Mouse (Mus musculus) layer of hippocampus, adult 8-10 months (tissue): ENCODE results near the gene Rnf43. TPM values are rescaled to one million over a fixed set of nuclear protein-coding genes. Genes with fewer than 3 reads are reported as not detected.

Experiments used
- DNase-seq, 2 experiments: peaks; one replicate each; pipeline ENCODE4 v3.0.0; 2022; ENCODE audit warnings: low spot score in 2 of 2
- total RNA-seq, 4 experiments: library from RNA; stranded (reverse); gene quantifications; 2 replicates each; pipeline ENCODE4 v1.2.4; 2022

Gene Rnf43
- total RNA-seq, 4 experiments from 2014 or later = 2.5 to 5.7 (median 3.6) TPM

DNA sequence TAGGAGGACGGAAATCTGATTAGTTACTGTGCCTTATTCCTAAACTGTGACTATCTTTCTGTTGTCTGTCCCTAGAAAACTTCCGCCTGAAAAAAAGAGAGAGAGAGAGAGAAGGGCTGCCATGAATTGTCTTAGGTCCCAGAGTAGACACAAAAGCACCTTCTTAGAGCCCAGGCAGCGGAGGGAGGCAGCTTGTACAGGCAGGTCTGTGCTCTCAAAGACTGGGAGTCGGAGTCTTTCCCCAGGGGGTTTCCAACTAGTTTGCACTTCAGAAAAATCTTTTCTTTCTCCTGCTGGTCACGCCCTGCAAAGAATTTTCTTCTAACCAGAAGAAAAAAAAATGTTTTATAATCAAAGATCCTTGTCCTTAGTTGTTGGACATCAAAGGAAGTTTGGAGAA lies 15.2 kb downstream of the Rnf43 start:
- no peak for DNase-seq

DNA sequence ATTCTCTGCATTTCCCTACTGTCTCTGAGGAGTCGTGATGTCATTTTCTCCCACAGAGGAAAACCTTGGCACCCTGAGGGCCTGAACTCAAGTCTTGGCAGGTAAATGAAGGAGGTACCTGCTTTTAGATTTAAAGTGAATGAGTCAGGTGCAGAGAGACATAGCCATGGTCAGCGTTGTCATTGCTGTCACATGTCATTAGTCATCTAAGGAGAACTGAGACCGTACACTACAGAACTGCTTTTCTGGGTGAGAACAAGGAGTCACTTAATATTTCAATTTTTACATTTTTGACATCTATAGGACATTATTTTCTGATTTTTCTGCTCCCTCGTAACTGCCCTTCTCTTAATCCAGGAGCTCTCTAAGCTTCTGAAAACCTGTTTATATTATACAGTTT lies 16.0 kb downstream of the Rnf43 start:
- no peak for DNase-seq

DNA sequence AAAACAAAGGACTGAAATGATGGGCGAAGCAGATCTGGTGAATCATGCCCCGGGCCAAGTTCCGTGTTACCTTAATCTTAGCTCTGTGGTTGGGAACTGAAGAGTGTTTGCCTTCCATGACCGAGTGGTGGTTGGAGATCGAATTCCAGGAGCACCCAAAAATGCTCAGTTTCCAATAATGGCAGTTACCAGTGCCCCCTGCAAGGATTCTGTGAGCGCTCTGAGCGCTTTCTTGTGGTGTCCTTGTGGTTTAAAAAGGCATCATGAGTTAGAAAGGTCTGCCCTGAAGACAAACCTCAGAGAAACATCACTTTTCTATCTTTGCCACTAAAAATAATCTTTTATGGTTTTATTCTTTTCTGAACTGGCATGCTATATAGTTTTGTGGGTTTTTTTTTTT lies 16.5 kb downstream of the Rnf43 start:
- DNase-seq = no peak

DNA sequence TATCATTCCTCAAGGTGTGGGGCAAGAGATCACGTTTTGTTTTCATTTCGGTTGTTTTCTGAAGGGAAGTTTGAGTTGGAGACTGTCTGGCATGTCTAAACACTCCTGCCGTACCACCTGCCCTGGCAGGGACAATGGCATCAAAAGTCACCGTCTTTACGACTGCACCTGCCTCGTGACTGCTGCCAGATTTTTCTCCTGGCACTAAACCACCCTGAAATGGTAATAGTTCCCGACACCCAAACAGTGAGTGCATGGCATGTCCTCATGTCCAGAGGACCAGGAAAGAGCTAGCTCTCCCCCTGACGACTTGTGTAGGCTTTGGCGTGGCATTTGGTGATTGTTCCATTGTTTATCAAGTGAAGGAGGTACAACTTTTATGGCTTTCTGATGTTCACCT lies 18.3 kb downstream of the Rnf43 start:
- no peak for DNase-seq

DNA sequence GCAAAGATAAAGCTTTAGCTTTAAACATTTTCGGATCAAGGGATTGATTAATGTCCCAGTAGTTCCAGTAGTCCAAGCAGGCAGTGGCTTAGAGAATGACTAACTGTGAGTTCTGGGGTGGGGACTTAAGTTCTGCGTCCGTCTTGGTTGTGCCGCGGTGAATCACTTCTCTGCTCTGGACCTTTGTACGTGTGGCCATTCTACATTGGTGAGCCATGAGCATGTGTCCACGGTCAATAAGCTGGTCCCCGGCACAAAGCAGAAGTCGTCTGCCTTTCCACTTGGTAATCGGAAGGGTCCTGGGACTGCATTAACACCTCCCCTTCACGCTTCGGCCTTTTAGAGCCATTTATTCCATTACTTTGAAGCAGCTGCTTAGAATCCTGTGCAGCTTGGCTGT lies 19.6 kb downstream of the Rnf43 start:
- no peak for DNase-seq

DNA sequence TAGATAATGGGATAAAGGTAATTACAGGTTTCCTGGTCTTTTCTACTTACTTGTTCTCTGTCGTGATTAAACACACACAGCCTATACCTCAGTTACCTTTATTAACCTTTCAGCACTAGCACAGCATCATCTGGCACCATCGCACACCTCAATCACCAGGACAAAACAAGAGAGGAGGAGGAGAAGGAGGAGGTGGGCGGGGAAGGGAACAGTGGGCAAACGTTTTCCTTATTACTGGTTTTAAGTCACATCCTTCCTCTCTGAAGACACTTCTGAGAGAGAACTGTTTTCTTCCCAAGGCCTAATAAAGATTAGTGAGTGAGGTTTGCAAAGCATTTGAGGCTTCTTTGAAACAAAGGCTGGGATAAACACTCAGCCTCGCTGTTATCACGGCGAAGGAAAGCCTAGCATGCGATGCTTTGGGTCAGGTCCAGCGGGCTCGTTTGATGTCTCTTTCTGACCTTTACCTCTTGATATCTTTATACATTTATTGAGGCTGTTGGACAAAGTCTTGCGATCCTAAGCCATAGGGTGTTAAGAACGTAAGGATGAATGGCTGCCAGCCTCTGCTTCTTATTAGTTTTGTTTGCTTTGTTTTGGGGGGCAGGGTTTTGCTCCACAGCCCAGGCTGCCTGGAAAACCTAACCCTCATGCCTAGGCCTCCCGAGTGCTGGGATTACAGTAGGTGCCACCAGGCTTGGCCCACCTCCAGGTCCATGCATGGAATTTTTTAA lies 20.5 kb downstream of the Rnf43 start:
- no peak for DNase-seq

DNA sequence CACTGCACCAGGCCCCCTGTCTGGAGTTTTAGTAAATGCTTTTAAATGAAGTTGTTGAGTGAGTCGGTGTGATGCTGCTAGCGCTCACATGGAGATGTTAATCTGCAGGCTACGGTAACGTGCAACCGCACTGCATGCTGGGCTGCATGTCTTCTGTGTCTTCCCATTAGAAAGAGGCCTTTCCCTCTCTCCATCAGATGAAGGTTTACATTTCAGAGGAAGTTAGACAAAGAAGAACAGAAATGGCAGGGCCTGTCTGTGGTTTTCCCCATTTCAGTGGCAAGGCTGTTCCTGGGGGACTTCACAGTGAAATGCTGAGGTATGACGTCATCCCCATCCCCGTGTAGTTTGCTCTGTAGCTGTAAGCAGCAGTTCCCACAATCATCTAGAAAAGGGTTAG lies 23.9 kb downstream of the Rnf43 start:
- no peak for DNase-seq

DNA sequence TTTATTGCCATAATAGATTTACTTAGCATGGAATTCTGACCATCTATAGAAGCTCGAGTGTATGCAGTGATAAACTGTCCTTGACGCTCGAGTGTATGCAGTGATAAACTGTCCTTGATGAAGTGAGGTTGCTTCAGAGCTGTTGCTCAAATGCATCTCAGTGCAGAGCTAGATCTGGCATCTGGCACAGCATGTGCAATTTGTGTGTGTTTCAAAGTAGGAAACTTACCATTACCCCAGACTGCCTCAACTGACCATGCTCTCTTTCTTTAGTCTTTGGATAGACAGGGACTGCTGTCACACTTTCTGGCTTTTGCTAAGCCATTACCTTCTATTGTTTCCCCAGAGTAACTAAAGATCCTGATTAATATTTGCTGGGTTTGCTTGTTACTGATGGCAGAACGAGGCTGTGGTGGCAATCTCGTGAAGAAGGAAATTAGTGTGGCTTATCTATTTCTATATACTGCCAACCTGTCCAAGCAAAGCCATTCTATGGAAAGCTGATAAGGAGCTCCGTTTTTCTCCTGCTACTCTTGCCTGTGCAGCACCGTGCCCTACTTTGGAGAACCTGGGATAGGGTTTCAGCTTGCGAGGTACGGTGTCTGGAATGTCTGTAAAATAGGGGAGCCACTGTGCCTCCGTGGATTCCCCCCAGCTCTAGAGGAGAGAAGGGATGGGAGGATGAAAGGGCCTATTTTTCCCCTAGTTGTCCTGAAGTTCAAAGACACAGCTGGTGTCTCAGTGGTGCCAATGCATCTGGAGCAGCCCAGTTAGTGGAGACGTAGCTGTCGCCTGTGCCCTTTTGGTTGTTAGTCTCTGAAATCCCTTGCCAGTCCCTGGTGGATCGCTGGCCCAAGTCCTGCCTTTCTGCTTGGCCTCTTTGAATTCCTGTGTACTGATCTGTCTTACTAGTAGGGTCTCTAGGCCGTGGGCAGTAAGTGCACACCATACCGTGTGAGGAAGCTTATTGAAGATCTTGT lies 25.0 kb downstream of the Rnf43 start:
- peak in 1 of 2 experiments; percentile 15 for DNase-seq

DNA sequence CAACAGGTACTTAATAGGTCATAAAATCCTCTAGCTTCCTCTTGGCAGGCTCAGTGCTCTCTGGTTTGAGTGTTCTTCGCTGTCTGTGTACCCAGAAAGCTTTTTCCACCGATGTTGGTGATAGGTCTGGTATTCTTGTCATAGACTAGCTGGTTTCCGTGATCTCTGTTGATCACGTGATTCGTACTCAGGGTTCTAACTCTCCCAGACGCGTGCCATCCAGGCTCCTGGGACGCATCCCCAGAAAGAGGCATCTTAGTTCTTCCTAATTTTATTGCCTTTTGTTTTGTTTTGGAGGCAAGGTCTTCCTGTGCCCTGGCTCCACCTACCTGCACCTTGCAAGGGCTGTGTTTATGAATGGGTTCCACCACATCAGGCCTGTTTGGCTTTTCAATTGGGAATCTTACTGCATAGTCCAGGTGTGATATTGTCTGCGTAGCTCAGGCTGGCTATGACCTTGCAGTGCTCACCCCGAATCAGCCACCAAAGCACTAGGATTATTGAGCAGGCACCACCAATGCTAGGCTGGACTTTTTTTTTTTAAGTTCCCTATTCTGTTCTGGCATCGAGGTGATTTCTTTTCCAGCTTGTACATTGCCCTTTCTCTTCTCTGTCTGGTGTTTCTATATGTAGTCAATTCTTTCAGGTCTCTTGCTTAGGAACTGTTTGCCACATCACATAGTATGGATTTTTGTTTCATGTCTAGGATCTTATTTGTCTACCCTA lies 26.1 kb downstream of the Rnf43 start:
- DNase-seq = no peak

DNA sequence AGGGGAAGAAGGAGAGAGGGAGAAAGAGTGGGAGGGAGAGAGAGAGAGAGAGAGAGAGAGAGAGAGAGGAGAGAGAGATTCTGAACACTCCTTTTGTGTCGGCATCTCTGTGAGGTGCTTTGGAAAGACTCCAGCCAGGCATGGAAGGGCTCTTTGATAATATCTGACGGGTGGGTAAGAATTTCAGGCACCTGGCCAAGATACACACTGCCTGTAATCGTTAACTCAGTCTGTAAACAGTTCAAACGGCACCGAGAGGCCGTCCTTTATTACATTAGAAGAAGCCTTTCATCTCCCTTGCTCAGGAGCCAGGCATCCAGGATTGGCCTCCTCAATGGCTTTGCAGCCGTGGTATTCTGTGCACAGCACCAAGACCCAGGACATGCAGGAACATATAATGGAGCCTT lies 26.9 kb downstream of the Rnf43 start:
- DNase-seq = no peak

DNA sequence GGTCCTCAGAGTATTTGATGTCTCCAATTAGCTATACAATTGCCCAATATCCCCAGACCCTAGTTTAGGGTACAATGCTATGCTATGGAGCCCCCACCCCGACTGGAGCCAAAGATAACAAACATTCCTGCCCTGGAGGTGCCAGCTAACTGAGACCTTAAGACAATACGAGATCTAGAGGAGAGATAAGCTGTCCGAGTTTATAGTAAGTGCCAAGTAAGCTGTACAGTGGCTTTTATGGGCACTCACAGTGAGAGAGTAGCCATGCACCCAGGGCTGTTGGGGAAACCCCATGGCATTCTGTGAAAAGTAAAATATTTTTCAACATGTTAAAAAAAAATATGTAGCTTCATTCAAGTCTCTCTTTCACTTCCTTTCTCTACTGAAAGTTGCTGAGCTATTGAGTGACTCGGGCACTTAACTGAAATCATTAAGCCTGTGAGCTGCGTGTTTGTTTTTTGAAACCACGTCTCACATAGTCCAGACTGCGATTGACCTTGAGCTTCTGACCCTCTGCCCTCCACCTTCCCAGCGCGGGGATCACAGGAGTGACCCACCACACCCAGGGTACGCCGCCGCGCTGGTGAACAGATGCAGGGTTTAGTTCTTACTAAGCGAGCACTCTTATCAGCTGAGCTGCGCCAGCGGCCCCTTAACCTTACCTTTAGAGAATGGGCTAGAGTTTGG lies 27.7 kb downstream of the Rnf43 start:
- no peak for DNase-seq

DNA sequence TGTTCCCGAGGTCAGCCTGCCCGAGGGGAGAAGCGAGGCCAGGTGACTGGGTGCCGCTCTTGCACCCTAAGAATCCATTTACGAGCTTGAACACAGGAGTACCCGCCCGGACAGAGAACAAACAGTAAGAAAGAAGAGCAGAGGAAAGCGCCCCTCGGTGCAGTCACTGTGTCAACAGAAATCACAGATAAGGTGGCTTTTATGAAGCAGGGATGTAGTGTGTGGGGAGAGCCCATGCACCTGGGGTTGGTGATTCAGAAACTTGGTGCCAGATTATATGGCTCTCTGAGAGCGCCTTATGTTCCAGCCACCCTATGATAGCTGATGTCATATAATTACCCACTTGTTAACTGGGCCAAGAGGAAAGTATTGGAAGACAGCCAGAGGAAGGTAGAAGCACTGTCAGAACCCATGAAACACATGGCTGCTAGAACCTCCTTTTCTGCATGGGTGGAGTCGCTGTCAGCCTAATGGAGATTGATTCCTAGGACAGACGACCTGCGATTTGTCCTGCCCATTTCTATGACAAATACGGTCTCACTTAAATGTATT lies 34.7 kb downstream of the Rnf43 start:
- no peak for DNase-seq

DNA sequence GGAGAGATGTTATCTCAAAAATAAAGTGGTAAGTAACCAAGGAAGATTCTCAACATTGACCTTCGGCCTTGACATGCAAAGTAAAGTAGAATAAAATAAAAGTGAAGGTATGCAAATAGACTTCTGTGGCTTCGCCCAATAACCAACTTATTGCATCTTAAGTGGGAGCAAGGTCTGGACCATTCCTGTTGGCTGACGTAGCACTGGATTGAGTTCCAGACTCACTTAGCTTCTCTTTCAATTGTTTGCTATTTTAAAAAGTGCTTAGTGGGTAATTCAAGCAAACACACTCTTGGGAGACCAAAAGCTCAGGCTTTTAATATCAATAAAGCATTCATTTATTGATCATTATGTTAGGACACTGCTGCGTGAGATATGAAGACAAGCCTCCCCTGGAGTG lies 35.6 kb downstream of the Rnf43 start:
- DNase-seq = no peak

DNA sequence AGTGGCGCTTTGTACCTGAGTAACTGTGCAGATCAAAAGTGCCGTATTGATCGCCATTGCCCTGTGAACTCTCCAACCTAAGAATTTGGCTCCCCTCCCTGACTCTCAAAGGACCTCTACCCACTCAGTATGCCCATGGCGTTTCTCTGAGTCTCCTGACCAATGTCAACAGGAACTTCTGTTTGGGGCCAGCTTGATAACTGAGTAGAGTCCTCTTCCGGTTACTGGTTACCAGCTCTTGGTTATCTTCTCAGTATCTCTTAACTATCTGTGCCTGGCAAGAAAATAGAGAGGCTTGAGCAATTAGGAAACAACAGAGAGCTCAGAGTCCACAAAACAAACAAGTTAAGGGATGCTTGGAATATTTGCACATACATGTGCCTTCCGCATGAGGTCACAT lies 38.6 kb downstream of the Rnf43 start:
- DNase-seq = no peak

DNA sequence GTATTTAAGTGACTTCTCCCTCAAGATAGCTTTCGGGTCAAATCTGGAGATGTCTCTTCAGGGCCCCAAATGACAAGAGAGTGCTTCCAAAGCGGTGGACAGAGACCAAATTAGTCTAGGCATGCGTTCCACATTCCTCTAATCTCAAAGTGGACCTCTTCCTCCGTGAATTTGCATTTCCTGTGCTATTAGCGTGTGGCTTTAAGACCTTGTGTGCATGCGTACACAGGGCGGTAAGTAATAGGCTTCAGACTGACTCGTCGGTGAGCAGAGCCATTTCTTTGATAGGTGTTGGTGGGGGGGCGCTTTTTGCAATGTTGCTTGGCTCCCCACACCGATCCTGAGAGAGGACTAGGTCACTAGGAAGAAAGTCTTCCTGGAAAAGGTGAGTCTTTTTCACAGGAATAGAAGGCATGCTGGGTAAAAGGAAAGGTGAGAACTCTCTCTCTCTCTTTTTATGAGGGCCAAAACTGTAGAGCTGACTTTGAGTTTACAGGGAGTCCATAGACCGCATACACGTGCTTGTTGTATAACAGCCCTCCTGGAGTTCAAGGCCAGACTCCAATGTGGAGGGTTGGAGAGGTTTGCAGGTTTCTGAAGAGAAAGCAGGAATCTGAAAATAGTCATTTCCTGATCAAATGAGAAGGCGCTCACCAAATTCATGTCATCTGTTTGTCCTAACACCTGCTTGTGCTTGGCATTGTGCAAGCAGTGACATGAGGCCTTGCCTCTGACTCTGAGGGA lies 39.5 kb downstream of the Rnf43 start:
- no peak for DNase-seq

DNA sequence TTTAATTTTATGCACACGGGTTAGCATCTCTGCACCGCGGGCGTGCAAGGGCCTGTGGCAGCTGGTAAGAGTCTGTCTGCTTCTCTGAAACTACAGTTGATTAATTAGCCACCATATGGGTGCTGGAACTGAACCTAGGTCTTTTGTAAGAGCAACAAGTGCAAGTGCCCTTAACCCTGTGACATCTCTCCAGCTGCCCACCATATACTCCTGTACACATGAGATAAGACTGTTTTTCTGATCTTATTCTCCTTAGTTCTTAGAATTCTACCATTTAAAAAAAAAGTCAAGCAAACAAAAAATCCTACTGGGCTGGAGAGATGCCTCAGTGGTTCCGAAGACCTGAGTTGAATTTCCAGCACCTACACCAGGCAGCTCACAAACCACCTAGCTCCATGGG lies 41.1 kb downstream of the Rnf43 start:
- DNase-seq = no peak

DNA sequence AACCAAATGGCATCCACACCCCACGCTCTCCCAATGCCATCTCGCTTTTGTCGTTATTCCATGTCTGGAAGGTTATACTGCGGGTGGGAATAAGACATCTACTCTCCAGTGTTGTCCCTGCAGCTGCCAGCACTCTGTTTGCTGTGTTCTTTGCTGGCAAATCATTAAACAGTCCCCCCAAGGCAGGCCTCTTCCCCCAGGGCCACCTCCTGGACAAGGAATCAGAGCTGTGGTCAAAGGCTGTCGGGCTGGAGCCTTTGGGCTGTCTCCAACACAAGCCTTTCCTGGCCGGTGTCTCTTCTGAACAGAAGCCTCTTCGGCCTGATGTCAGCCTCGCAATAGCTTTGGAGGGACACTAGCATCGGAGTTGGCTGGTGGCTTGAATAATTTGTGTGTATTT lies 41.8 kb downstream of the Rnf43 start:
- no peak for DNase-seq

DNA sequence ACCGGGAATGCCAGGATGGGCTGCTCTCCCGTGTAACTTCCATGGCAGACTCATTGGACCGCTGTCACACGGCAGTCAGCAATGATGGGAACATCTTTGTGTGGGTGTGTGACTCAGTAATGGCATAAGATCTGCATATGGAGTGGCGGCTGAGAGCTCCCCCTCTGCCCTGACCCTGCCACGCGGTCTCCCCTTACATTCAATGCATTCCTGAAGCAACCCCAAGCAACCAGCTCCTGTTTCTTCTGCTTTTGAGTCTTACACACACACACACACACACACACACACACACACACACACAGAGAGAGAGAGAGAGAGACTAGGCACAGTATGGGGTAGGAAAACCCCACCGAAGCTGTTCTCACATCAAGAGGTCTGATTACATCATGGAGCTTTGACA lies 45.0 kb downstream of the Rnf43 start:
- no peak for DNase-seq

DNA sequence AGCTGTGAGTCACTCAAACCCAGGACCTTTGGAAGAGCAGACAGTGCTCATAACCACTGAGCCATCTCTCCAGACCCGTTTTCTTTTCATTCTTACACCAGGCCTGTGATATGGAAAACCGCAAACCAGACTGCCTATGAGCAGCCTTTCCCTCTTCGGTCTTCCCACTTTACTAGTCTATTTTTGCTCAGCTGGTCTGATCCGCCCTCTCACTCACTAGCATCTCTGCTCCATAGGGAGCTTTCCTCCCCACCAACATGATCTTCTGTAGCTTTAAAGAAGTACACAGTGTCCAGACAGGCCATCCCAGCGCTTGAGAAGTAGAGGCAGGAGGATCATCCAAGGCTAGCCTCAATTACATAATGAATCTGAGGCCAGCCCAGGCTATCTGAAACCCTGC lies 46.5 kb downstream of the Rnf43 start:
- DNase-seq = no peak

DNA sequence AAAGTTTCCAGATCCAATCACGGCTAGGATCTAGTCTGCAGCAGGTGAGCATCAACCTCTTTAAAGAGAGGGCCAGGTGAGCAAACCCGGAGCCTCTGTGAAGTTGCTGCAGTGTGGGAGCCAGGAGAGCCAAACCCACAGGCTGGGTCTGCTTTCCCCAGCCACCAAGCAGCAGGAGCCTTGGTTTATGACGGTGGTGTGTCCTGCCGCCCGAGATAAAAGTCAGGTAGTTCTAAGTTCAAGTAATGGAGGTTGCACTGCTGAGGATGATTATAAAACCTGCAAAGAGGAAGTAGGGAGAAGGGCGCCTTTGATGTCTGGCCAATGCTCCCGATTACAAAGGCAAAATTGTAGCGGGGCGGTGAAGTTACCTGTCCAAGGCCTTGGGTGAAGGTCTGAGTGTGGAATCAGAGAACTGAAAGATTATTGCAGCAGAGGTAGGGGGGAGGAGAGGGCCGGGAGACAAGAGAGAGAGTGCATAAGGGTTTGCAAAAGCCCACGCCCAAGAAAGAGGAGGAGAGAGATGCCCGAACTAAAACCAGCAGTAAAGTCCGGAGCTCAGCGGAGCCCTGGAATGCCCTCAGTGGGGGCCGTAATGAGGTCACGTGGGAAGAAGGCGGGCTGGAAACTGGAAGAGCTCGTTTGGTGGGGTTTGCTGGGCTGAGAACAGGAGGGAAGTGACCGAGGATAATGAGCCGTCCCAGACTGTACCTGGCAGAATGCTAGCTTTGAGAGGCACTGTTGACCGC lies 47.2 kb downstream of the Rnf43 start:
- DNase-seq = no peak
